Mouse (Mus musculus) liver, embryonic 14.5 days (tissue): ENCODE measurements around the gene Isx.

Source experiments
- CTCF ChIP-seq: IDR thresholded peaks from 2 replicates; pipeline ENCODE4 v1.5.1; 2016; ENCODE audit warnings: antibody characterized with exemption, low read depth, control low read depth
- EP300 ChIP-seq: IDR thresholded peaks from 2 replicates; pipeline ENCODE4 v1.6.1; 2016; ENCODE audit warnings: antibody characterized with exemption, low read depth

- no peak for TF ChIP-seq CTCF
- TF ChIP-seq EP300, result no peak
Measured at GRCm38 (mm10) chr8:74897315-74897714, 24.3 kb downstream of the Isx start.
